Mouse (Mus musculus) liver, postnatal 0 days (tissue): ENCODE measurements around the gene Reln.

Experiments
- CTCF ChIP-seq: sonication (generic); IDR thresholded peaks from 2 replicates; pipeline ENCODE4 v1.5.1; 2016; ENCODE audit warnings: antibody characterized with exemption, low read depth
- EP300 ChIP-seq: IDR thresholded peaks from 2 replicates; pipeline ENCODE4 v1.6.1; 2016; ENCODE audit warnings: antibody characterized with exemption, low read depth, mild to moderate bottlenecking

GRCm38 (mm10) chr5:22039375-22040149 is 304.9 kb downstream of the Reln start:
- no peak for TF ChIP-seq CTCF
- no peak for TF ChIP-seq EP300
